Mouse (Mus musculus) adipocyte (in vitro differentiated cells): ENCODE measurements around the gene Gm3233.
"Not testable (repeated sequence)": the region's sequence is repeated elsewhere in the genome, so short reads cannot be mapped to it uniquely, and the experiment has no call there.

Experiments
- DNase-seq: peaks from one replicate; pipeline ENCODE4 v3.0.0-alpha.2; 2016; ENCODE audit warnings: low spot score

Gene Gm3233

DNA sequence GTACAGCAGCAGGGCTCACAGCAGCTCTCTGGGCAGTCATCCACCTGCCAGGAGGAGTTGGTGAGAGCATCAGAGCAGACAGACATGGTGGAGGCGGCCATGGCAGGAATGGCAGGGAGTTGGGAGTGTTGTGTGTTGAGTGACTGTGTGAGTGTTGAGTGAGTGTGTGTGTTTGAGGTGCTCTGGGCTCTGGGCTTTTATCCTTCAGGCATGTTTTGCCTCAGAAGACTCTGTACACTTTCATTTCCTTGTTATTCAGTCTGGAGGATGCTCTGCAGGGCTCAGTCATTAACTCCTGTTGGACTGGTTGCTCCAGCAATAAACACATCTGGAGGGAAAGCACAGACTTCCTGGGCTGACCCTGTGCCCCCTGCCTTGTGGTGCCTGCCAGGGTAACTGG, at the start of gene Gm3233:
Gene Gm3233, minus strand, starts transcription at position 101 of the 400 bp plus-strand sequence.
- DNase-seq = not testable (repeated sequence)

DNA sequence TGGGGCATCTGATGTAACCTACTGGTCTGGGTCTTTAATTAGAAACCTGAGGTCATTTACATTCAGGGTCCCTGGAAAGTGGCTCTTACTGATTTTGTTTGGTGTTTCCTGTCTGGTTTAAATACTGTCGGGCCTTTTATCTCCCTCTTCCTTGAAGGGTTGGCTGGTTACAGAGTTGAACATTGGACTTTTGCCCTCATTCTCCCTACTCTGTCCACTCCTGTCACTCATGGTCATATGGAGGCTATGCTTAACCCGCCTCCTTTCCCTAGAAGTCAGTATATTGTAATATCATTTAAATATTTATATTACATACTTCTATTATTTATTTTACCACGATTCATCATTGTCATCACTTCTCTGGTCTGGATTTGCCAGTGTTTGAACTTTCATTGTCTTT, 44.6 kb upstream of the Gm3233 start:
- DNase-seq = no peak

DNA sequence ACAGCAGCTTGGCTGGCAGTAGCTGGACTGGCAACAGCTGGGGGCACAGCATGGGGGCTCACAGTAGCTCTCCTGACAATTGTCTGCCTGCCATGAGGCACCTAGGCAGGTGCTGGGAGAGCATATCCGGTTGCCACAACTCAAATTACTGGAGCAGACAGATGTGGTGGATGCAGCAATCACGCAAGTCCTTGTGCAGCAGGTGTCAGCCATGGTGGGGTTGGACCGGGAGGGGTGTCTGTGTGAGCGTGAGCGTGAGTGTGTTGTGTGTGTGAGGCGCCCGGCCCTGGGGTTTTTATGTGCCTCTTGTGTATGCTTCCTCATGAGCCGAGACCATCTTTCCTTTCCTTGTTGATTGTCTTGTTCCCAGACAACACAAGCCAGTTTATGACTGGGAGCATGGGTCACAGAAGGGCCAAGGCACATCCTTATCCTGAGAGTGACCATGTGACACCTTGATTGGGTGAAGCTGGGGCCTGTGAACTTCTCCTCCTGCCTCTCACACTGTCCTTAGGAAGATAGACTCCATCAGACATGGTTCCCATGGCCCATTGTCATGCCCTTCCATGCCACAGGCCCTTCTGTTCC, 39.5 kb upstream of the Gm3233 start, which contains the start of gene Gm19668:
Gene Gm19668, minus strand, starts transcription at position 213 of the 588 bp plus-strand sequence.
- no peak for DNase-seq

DNA sequence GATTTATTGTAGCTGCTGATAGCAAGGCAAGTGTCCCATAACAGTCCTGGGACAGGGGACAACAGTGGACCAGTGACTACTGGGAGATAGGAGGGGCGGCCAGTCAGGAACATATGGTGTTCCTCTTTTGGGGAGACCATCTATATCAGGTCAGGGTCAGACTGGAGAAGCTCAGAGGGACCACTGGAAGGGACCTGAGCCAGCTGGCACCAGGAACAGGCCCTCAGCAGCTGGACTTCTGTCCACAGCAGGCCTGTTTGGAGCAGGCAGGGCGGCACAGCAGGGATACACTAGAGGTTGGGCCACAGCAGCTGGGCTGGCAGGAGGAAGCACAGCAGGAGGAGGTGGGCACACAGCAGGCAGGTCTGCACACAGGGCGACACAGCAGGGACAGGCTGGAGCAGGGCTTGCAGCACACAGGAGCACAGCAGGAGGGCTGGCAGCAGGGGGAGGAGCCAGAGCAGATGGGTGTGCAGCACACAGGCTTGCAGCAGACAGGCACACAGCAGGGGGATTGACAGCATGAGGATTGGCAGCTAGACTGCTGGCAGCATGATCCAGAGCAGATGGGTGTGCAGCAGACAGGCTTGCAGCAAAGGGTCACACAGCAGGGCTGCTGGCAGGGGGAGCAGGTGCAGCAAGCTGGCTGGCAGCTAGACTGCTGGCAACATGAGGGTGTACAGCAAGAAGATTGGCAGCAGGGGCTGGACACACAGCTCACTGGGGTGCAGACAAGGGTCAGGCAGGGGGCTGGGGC, 38.9 kb upstream of the Gm3233 start:
- not testable (repeated sequence) for DNase-seq

DNA sequence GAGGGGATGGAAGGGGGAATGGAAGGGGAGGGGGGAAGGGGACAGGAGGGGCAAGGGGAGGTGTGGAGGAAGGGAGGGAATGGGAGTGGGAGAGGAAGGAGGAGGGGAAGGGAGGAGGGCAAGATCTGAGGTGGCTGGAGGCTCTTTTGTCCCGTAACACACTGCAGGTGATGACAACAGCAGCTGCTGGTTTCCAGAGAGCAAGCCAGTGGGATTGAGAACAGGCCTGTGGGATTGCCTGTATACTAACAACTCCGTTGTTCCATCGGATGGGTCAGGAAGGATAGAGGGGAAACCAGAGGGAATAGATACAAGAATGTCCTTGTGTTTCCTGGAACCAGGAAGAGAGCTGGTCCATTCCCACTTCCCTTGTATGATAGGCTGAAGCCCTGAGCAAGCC, 38.2 kb upstream of the Gm3233 start:
- DNase-seq = no peak

DNA sequence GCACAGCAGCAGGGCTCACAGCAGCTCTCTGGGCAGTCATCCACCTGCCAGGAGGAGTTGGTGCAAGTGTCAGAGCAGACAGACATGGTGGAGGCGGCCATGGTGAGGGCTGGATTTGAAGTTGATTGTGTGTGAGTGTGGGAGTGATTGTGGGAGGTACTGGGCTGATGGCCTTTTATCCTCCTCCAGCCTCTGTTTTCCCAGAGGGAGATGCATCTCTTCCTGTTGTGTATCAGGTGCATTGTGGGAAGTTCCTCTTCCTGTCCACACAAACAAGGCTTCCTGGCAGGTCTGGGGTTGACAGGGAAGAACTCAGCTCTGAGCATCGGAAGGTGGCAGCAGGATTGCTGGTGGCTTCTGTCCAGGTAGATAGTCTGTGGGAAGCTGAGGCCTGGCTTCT, 35.5 kb upstream of the Gm3233 start, which contains the start of gene Gm9639:
Gene Gm9639, minus strand, starts transcription at position 101 of the 400 bp plus-strand sequence.
- no peak for DNase-seq

DNA sequence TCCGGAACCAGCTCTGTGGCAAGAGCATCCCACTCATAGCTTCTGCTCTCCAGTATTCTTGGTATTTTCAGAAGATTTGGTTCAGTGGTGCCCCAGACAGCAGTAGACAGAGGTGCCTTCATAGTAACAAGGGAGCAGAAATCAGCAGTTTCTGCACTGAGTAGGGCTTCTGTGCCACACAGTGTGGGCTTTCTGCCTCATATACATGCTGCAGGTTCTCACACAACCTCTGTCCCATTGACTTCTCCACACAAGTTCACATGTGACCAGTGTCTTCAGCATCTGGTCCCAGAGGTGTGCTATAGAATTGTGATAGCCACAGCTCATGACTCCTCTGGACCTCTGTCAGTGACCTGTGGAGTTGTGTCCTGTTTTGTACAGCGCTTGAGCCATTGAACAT, 29.1 kb upstream of the Gm3233 start:
- DNase-seq = no peak

DNA sequence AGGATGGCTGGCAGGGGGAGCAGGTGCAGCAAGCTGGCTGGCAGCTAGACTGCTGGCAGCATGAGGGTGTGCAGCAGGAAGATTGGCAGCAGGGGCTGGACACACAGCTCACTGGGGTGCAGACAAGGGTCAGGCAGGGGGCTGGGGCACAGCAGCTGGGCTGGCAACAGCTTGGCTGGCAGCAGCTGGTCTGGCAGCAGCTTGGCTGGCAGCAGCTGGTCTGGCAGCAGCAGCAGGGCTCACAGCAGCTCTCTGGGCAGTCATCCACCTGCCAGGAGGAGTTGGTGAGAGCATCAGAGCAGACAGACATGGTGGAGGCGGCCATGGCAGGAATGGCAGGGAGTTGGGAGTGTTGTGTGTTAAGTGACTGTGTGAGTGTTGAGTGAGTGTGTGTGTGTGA, 28.4 kb upstream of the Gm3233 start, which contains the start of gene Gm7137:
Gene Gm7137, minus strand, starts transcription at position 325 of the 400 bp plus-strand sequence.
- DNase-seq = not testable (repeated sequence)

DNA sequence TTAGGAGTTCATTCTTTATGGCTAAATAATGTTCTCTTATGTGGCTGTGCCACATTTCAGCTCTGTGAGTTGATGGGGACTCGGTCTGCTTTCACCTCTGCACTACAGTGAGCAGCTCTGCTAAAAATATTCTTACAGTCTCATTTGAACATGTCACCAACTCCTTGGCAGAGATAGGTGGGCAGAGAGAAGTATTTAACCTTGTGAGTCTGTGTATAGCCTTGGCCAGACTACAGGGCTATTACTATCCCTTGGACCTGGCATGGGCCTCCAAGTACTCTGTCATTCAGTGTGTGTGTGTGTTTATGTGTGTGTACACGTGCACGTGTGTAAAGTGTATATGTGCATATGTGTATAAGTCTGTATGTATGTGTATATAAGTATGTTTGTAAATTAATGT, 23.9 kb upstream of the Gm3233 start:
- DNase-seq = not testable (repeated sequence)

DNA sequence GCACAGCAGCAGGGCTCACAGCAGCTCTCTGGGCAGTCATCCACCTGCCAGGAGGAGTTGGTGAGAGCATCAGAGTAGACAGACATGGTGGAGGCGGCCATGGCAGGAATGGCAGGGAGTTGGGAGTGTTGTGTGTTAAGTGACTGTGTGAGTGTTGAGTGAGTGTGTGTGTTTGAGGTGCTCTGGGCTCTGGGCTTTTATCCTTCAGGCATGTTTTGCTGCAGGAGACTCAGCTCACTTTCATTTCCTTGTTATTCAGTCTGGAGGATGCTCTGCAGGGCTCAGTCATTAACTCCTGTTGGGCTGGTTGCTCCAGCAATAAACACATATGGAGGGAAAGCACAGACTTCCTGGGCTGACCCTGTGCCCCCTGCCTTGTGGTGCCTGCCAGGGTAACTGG, 23.0 kb upstream of the Gm3233 start, which contains the start of gene Gm3250:
Gene Gm3250, minus strand, starts transcription at position 101 of the 400 bp plus-strand sequence.
- not testable (repeated sequence) for DNase-seq

DNA sequence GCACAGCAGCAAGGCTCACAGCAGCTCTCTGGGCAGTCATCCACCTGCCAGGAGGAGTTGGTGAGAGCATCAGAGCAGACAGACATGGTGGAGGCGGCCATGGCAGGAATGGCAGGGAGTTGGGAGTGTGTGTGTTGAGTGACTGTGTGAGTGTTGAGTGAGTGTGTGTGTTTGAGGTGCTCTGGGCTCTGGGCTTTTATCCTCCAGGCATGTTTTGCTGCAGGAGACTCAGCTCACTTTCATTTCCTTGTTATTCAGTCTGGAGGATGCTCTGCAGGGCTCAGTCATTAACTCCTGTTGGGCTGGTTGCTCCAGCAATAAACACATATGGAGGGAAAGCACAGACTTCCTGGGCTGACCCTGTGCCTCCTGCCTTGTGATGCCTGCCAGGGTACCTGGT, 17.4 kb upstream of the Gm3233 start, which contains the start of gene Gm7138:
Gene Gm7138, minus strand, starts transcription at position 101 of the 400 bp plus-strand sequence.
- not testable (repeated sequence) for DNase-seq

DNA sequence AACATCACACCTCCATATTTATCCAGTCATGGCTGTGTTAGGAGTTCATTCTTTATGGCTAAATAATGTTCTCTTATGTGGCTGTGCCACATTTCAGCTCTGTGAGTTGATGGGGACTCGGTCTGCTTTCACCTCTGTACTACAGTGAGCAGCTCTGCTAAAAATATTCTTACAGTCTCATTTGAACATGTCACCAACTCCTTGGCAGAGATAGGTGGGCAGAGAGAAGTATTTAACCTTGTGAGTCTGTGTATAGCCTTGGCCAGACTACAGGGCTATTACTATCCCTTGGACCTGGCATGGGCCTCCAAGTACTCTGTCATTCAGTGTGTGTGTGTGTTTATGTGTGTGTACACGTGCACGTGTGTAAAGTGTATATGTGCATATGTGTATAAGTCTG, 12.7 kb upstream of the Gm3233 start:
- DNase-seq = not testable (repeated sequence)

DNA sequence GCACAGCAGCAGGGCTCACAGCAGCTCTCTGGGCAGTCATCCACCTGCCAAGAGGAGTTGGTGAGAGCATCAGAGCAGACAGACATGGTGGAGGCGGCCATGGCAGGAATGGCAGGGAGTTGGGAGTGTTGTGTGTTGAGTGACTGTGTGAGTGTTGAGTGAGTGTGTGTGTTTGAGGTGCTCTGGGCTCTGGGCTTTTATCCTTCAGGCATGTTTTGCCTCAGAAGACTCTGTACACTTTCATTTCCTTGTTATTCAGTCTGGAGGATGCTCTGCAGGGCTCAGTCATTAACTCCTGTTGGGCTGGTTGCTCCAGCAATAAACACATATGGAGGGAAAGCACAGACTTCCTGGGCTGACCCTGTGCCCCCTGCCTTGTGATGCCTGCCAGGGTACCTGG, 11.7 kb upstream of the Gm3233 start, which contains the start of gene Gm3238:
Gene Gm3238, minus strand, starts transcription at position 101 of the 400 bp plus-strand sequence.
- not testable (repeated sequence) for DNase-seq

DNA sequence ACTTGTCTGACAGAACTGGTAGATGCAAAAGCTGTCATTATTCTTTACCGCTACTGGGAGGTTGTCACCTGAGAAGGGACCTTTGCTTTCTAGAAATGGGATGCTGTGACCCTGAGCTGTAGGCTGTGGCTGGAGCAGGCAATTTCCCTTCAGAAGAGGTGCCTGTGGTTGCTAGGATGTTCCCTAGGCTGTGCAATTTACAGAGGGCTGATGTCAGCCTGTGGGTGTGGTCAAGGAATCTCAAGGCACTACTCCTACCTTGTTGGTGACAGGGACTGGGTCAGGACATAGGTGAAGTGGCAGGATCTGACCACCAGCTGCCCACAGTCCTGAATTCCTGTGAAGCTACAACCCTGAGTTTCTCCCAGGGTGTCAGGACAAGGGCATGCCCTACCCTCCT, 10.2 kb upstream of the Gm3233 start:
- DNase-seq = no peak

DNA sequence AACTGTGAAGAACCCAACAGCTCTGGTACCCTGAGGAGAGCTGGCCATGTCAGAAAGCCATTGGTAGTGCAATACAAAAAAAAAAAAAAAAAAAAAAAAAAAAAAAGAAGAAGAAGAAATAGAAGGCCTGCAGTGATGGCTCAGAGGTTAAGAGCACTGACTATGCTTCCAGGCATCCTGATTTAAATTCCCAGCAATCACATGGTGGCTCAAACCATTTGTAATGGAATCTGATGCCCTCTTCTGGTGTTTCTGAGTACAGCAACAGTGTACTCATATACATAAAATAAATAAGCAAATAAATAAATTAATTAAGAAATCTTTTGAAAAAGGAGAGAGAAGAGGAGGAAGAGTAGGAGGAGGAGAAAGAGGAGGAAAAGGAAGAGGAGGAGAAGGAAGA, 6.0 kb downstream of the Gm3233 start:
- DNase-seq = no peak

DNA sequence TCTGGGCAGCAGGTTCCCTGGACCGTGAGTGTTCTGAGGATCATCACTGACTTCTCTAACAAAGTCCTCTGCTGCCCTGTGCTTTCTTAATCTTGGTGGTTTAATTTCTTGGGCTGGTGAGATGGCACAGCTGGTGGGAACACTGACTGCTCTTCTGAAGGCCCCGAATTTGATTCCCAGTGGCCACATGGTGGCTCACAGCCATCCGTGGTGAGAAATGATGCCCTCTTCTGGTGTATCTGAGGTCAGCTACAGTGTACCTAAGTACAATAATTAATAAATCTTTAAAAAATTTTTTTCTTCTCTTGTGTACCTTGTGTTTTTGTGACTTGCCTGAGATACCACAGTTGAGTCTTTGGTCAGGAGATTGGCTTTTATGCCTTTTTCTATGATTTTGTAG, 7.2 kb downstream of the Gm3233 start:
- not testable (repeated sequence) for DNase-seq

DNA sequence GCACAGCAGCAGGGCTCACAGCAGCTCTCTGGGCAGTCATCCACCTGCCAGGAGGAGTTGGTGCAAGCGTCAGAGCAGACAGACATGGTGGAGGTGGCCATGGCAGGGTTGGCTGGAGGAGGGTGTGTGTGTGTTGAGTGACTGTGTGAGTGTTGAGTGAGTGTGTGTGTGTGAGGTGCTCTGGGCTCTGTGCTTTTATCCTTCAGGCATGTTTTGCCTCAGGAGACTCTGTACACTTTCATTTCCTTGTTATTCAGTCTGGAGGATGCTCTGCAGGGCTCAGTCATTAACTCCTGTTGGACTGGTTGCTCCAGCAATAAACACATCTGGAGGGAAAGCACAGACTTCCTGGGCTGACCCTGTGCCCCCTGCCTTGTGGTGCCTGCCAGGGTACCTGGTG, 8.2 kb downstream of the Gm3233 start, which contains the start of gene Gm9736:
Gene Gm9736, minus strand, starts transcription at position 101 of the 400 bp plus-strand sequence.
- not testable (repeated sequence) for DNase-seq

DNA sequence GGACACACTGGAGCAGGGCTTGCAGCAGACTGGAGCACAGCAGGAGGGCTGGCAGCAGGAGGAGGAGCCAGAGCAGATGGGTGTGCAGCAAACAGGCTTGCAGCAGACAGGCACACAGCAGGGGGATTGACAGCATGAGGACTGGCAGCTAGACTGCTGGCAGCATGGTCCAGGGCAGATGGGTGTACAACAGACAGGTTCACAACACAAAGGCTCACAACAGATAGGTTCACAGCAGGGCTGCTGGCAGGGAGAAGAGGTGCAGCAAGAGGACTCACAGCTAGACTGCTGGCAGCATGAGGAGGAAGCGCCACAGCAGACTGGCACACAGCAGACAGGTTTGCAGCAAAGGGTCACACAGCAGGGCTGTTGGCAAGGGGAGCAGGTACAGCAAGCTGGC, 8.8 kb downstream of the Gm3233 start:
- not testable (repeated sequence) for DNase-seq

DNA sequence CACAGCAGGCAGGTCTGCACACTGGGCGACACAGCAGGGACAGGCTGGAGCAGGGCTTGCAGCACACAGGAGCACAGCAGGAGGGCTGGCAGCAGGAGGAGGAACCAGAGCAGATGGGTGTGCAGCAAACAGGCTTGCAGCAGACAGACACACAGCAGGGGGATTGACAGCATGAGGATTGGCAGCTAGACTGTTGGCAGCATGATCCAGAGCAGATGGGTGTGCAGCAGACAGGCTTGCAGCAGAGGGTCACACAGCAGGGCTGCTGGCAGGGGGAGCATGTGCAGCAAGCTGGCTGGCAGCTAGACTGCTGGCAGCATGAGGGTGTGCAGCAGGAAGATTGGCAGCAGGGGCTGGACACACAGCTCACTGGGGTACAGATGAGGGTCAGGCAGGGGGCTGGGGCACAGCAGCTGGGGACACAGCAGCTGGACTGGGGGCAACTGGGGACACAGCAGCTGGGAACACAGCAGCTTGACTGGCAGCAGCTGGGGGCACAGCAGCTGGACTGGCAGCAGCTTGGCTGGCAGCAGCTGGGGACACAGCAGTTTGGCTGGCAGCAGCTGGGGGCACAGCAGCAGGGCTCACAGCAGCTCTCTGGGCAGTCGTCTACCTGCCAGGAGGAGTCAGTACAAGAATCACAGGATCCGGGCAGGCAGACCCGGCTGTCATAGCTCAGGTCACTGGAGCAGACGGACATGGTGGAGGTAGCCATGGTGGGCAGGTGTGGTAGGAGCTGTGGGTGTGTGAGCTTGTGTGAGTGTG, 17.4 kb downstream of the Gm3233 start, which contains the start of gene Gm18596:
Gene Gm18596, minus strand, starts transcription at position 715 of the 765 bp plus-strand sequence.
- not testable (repeated sequence) for DNase-seq

DNA sequence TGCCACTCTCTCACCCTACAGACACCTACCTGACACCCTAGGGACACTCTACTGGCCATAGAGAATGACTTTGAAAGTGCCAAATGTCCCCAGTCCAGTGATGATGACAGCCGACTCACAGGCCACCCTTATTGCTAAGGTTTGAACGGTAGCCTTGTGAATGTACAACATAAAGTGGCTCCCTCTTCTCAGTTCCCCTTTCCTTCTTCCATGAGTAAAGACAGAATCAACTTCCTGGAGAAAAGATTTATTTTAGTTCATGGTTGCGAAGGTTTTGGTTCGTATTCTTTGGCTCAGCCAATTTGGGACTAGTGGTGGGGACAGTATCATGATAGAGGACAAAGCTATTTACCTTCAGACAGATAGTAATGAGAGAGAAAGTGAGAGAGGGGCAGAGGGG, 20.6 kb downstream of the Gm3233 start:
- no peak for DNase-seq

DNA sequence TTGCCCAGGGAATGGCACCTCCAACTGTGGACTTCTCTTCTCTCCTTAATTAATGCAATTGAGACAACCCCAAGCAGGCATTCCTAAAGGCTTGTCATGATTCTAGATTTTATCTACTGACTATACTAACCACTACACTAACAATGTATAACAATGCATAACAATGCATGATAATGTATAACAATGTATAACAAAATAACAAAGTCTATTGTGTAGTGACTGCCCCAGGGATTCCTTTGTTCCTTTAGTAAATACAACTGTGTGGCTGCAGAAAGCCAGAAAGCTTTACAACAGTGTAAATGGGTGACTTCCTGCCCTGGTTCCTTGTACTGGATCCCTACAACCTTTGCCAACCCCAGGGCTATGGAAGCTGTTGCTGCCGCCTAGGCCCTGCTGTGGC, 23.6 kb downstream of the Gm3233 start:
- no peak for DNase-seq

DNA sequence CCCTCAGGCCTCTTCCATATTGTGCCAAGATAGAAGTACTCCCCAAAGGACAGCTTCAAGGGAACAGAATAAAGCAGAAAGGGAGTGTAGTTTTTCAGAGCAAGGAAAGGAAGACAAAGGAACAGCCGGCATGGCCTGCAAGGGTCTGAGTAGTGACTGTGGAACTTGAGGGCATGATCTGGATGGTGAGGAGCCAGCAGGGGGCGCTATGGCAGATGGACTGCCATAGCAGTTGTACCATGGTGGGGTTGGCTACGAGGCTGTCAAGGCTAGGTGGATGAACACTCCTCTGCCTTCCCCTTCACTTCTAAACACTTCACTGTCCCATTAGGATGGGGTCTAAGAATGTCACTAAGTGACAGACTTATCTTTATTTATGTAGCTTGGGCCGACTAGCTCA, 30.2 kb downstream of the Gm3233 start:
- no peak for DNase-seq
